Mouse (Mus musculus): ENCODE results near the gene Pitpnc1. TPM values are rescaled to one million over a fixed set of nuclear protein-coding genes. Genes with fewer than 3 reads are reported as not detected.

Pitpnc1 gene
- polyA plus RNA-seq, 1 experiment from 2014 or later: 16.2 TPM

GRCm38 (mm10) chr11:107195334-107195733 is 275.2 kb downstream of the Pitpnc1 start:
- no peak for ATAC-seq (ENCODE audit: low read depth)
- no peak overlapping the region for H3K4me2 ChIP-seq (ENCODE audit: low read depth, low read length)
- H3K36me3 ChIP-seq (ENCODE audit: control insufficient read depth, insufficient read depth, low read length): no peaks in the 10 kb centered on the region
- no peaks in the 10 kb centered on the region for H3K9me3 ChIP-seq (ENCODE audit: control insufficient read depth, low read length)
- no peak overlapping the region for H3K9ac ChIP-seq (ENCODE audit: low read length)
- no peaks in the 10 kb centered on the region for H3K27me3 ChIP-seq (ENCODE audit: control insufficient read depth, insufficient read depth, low read depth, low read length)
- H3K27ac ChIP-seq (ENCODE audit: low read length): no peak overlapping the region
- H3K4me1 ChIP-seq (replicated peaks; ENCODE audit: control insufficient read depth, insufficient read depth, low read length): no peaks in the 10 kb centered on the region
- WGBS: 62% methylated on average over 2 of the region's 2 CpGs
- H3K4me3 ChIP-seq (ENCODE audit: low read length): no peak overlapping the region

- Histone ChIP-seq H3K9ac (ENCODE audit: low read length) (no peak overlapping the region), H3K4me1 (replicated peaks; ENCODE audit: control insufficient read depth, insufficient read depth, low read length) (peaks cover 4% of the 10 kb centered on the region; the same call in 1 of the 2 replicates), H3K36me3 (ENCODE audit: control insufficient read depth, insufficient read depth, low read length) (peaks cover 6% of the 10 kb centered on the region; the same call in 1 of the 2 replicates), H3K4me2 (ENCODE audit: low read depth, low read length) (no peak overlapping the region), H3K27ac (ENCODE audit: low read length) (no peak overlapping the region), H3K27me3 (ENCODE audit: control insufficient read depth, insufficient read depth, low read depth, low read length) (no peaks in the 10 kb centered on the region), H3K9me3 (ENCODE audit: control insufficient read depth, low read length) (no peaks in the 10 kb centered on the region), H3K4me3 (ENCODE audit: low read length) (no peak overlapping the region)
- no peak for ATAC-seq (ENCODE audit: low read depth)
- 70% methylated on average over 2 of the region's 2 CpGs for WGBS
These were observed 280.1 kb downstream of the Pitpnc1 start for GRCm38 (mm10) chr11:107190376-107190775.

- H3K36me3 ChIP-seq (ENCODE audit: control insufficient read depth, insufficient read depth, low read length): peaks cover 10% of the 10 kb centered on the region
- H3K9me3 ChIP-seq (ENCODE audit: control insufficient read depth, low read length): no peaks in the 10 kb centered on the region
- no peaks in the 10 kb centered on the region for H3K27me3 ChIP-seq (ENCODE audit: control insufficient read depth, insufficient read depth, low read depth, low read length)
- under 1% methylated on average over 62 of the region's 62 CpGs for WGBS
- peaks cover 4% of the 10 kb centered on the region; the same call in 1 of the 2 replicates for H3K4me1 ChIP-seq (replicated peaks; ENCODE audit: control insufficient read depth, insufficient read depth, low read length)
- peak within 1 kb of the TSS; percentile 74 for H3K27ac ChIP-seq (ENCODE audit: low read length)
- H3K4me3 ChIP-seq (ENCODE audit: low read length): peak within 1 kb of the TSS; percentile 87
- ATAC-seq (ENCODE audit: low read depth): peak; percentile 98
- peak within 1 kb of the TSS; percentile 89 for H3K9ac ChIP-seq (ENCODE audit: low read length)
- peak within 1 kb of the TSS; percentile 82 for H3K4me2 ChIP-seq (ENCODE audit: low read depth, low read length)
These were observed 281.6 kb downstream of the Pitpnc1 start, which contains the start of gene Nol11 for GRCm38 (mm10) chr11:107188565-107189552. Gene Nol11, minus strand, starts transcription at chr11:107189381.

GRCm38 (mm10) chr11:107183777-107184176 is 286.7 kb downstream of the Pitpnc1 start:
- no peak for ATAC-seq (ENCODE audit: low read depth)
- Histone ChIP-seq H3K36me3 (ENCODE audit: control insufficient read depth, insufficient read depth, low read length) (peaks cover 37% of the 10 kb centered on the region), H3K27me3 (ENCODE audit: control insufficient read depth, insufficient read depth, low read depth, low read length) (no peaks in the 10 kb centered on the region), H3K4me3 (ENCODE audit: low read length) (no peak overlapping the region), H3K9me3 (ENCODE audit: control insufficient read depth, low read length) (no peaks in the 10 kb centered on the region), H3K4me2 (ENCODE audit: low read depth, low read length) (no peak overlapping the region), H3K9ac (ENCODE audit: low read length) (no peak overlapping the region), H3K27ac (ENCODE audit: low read length) (no peak overlapping the region), H3K4me1 (replicated peaks; ENCODE audit: control insufficient read depth, insufficient read depth, low read length) (peaks cover 4% of the 10 kb centered on the region; the same call in 1 of the 2 replicates)
- 84% methylated on average over 8 of the region's 8 CpGs for WGBS

GRCm38 (mm10) chr11:107161215-107161614 is 309.3 kb downstream of the Pitpnc1 start:
- 58% methylated on average over 4 of the region's 4 CpGs for WGBS
- no peak overlapping the region for H3K4me3 ChIP-seq (ENCODE audit: low read length)
- ATAC-seq (ENCODE audit: low read depth): no peak

GRCm38 (mm10) chr11:107159034-107159433 is 311.5 kb downstream of the Pitpnc1 start:
- WGBS: 42% methylated on average over 1 of the region's 1 CpGs
- no peaks in the 10 kb centered on the region for H3K27me3 ChIP-seq (ENCODE audit: control insufficient read depth, insufficient read depth, low read depth, low read length)
- H3K9me3 ChIP-seq (ENCODE audit: control insufficient read depth, low read length): no peaks in the 10 kb centered on the region
- no peak overlapping the region for H3K9ac ChIP-seq (ENCODE audit: low read length)
- no peaks in the 10 kb centered on the region for H3K4me1 ChIP-seq (replicated peaks; ENCODE audit: control insufficient read depth, insufficient read depth, low read length)
- H3K4me3 ChIP-seq (ENCODE audit: low read length): no peak overlapping the region
- no peak overlapping the region for H3K4me2 ChIP-seq (ENCODE audit: low read depth, low read length)
- H3K27ac ChIP-seq (ENCODE audit: low read length): no peak overlapping the region
- no peak for ATAC-seq (ENCODE audit: low read depth)
- no peaks in the 10 kb centered on the region for H3K36me3 ChIP-seq (ENCODE audit: control insufficient read depth, insufficient read depth, low read length)

More at GRCm38 (mm10) chr11:107161215-107161614, 309.3 kb downstream of the Pitpnc1 start:
- Histone ChIP-seq H3K36me3 (ENCODE audit: control insufficient read depth, insufficient read depth, low read length) (peaks cover 7% of the 10 kb centered on the region), H3K4me2 (ENCODE audit: low read depth, low read length) (no peak overlapping the region), H3K4me1 (replicated peaks; ENCODE audit: control insufficient read depth, insufficient read depth, low read length) (no peaks in the 10 kb centered on the region), H3K27ac (ENCODE audit: low read length) (no peak overlapping the region), H3K9ac (ENCODE audit: low read length) (no peak overlapping the region), H3K27me3 (ENCODE audit: control insufficient read depth, insufficient read depth, low read depth, low read length) (no peaks in the 10 kb centered on the region), H3K9me3 (ENCODE audit: control insufficient read depth, low read length) (no peaks in the 10 kb centered on the region)

Other genes starting within 250 kb of the Pitpnc1 start
- 152 and 157 TPM in 2 replicates for gene Psmd12, start 8.8 kb upstream of the Pitpnc1 start, polyA plus RNA-seq (2015; fragmentation: Nextera tagmentation; extraction: Ambion mirVana)
- 21.3 and 21.4 TPM in 2 replicates for gene Helz, start 77.2 kb upstream of the Pitpnc1 start, polyA plus RNA-seq (2015; fragmentation: Nextera tagmentation; extraction: Ambion mirVana)
- gene Cacng1, start 245.8 kb upstream of the Pitpnc1 start, polyA plus RNA-seq (2015; fragmentation: Nextera tagmentation; extraction: Ambion mirVana): 1.0 and 2.5 TPM in 2 replicates